Mouse (Mus musculus) intestine, embryonic 16.5 days (tissue): ENCODE data around the gene Trem3. TPM values are rescaled to one million over a fixed set of nuclear protein-coding genes. Genes with fewer than 3 reads are reported as not detected.

ENCODE experiments used
- ATAC-seq: fragments of 200-750 bp; cut with Nextera tagmentation; 2 replicates; pipeline ENCODE4 v1.8.0; 2017; ENCODE audit warnings: moderate TSS enrichment, moderate library complexity
- H3K27ac ChIP-seq: fragments of 300-500 bp; sonication (generic); 2 replicates; pipeline ENCODE4 v1.5.1; 2014; ENCODE audit warnings: mild to moderate bottlenecking, low read length
- H3K27me3 ChIP-seq: fragments of 300-500 bp; sonication (generic); replicated peaks from 2 replicates; pipeline ENCODE4 v1.6.1; 2014; ENCODE audit warnings: low read length, control low read depth, mixed read lengths; ENCODE audit not compliant: control insufficient read depth, insufficient read depth
- H3K36me3 ChIP-seq: fragments of 300-500 bp; sonication (generic); 2 replicates; pipeline ENCODE4 v1.6.1; 2014; ENCODE audit warnings: low read length, control low read depth; ENCODE audit not compliant: control insufficient read depth, insufficient read depth
- H3K4me1 ChIP-seq: fragments of 300-500 bp; sonication (generic); 2 replicates; pipeline ENCODE4 v1.6.1; 2014; ENCODE audit warnings: low read length, control low read depth, mixed read lengths; ENCODE audit not compliant: control insufficient read depth, insufficient read depth
- H3K4me2 ChIP-seq: fragments of 300-500 bp; sonication (generic); 2 replicates; pipeline ENCODE4 v1.6.1; 2014; ENCODE audit warnings: low read depth, low read length, control low read depth
- H3K4me3 ChIP-seq: fragments of 300-500 bp; sonication (generic); 2 replicates; pipeline ENCODE4 v1.5.1; 2014; ENCODE audit warnings: mild to moderate bottlenecking, low read length
- H3K9ac ChIP-seq: fragments of 300-500 bp; sonication (generic); 2 replicates; pipeline ENCODE4 v1.6.1; 2014; ENCODE audit warnings: low read depth, low read length
- H3K9me3 ChIP-seq: fragments of 300-500 bp; sonication (generic); 2 replicates; pipeline ENCODE4 v1.6.1; 2016; ENCODE audit warnings: low read length, control low read depth; ENCODE audit not compliant: control insufficient read depth
- WGBS: fragments of 180-500 bp; shearing (Covaris S2); extraction: QIAGEN DNeasy Blood & Tissue Kit; methylation state at CpG from one replicate; pipeline ENCODE4 v1.1.7; 2014; 5-methylcytosine and 5-hydroxymethylcytosine counted together
- polyA plus RNA-seq: library from polyadenylated mRNA; unstranded; fragments of >200 nt; fragmentation: Nextera tagmentation; extraction: Ambion mirVana; gene quantifications from 2 replicates; pipeline ENCODE4 v1.2.1, GENCODE M21; 2015

Gene Trem3
- polyA plus RNA-seq, 1 experiment from 2014 or later: 0.57 TPM

- Histone ChIP-seq H3K27me3 (no peaks in the 10 kb centered on the region), H3K4me2 (no peak overlapping the region), H3K4me1 (peaks cover 13% of the 10 kb centered on the region), H3K36me3 (no peaks in the 10 kb centered on the region), H3K27ac (peak overlapping the region; percentile 65), H3K9ac (no peak overlapping the region), H3K4me3 (no peak overlapping the region), H3K9me3 (no peaks in the 10 kb centered on the region)
- no peak for ATAC-seq
- WGBS: 6% methylated on average over 2 of the region's 2 CpGs
Measured at GRCm38 (mm10) chr17:48266138-48266537, 18.6 kb downstream of the Trem3 start.

GRCm38 (mm10) chr17:48266610-48267304, 19.2 kb downstream of the Trem3 start:
- peak; percentile 62 for ATAC-seq
- no peak overlapping the region for H3K4me2 ChIP-seq
- H3K27me3 ChIP-seq: no peaks in the 10 kb centered on the region
- H3K27ac ChIP-seq: peak overlapping the region; percentile 65
- no peak overlapping the region for H3K9ac ChIP-seq
- H3K4me1 ChIP-seq: peaks cover 13% of the 10 kb centered on the region
- H3K36me3 ChIP-seq: no peaks in the 10 kb centered on the region
- H3K9me3 ChIP-seq: no peaks in the 10 kb centered on the region
- 14% methylated on average over 2 of the region's 2 CpGs for whole genome bisulfite sequencing
- H3K4me3 ChIP-seq: no peak overlapping the region

- no peak overlapping the region for H3K9ac ChIP-seq
- H3K36me3 ChIP-seq: no peaks in the 10 kb centered on the region
Measured at GRCm38 (mm10) chr17:48267591-48267990, 20.0 kb downstream of the Trem3 start.

GRCm38 (mm10) chr17:48268276-48268675, 20.7 kb downstream of the Trem3 start:
- Histone ChIP-seq H3K4me1 (peaks cover 17% of the 10 kb centered on the region), H3K36me3 (no peaks in the 10 kb centered on the region), H3K9me3 (no peaks in the 10 kb centered on the region), H3K27ac (no peak overlapping the region), H3K4me3 (no peak overlapping the region), H3K27me3 (no peaks in the 10 kb centered on the region), H3K9ac (no peak overlapping the region), H3K4me2 (no peak overlapping the region)
- no peak for ATAC-seq

More at GRCm38 (mm10) chr17:48267591-48267990, 20.0 kb downstream of the Trem3 start:
- WGBS: 55% methylated on average over 1 of the region's 1 CpGs
- no peaks in the 10 kb centered on the region for H3K9me3 ChIP-seq
- peaks cover 16% of the 10 kb centered on the region for H3K4me1 ChIP-seq
- no peak overlapping the region for H3K4me3 ChIP-seq
- H3K27ac ChIP-seq: no peak overlapping the region
- peak; percentile 56; the same call in 1 of the 2 replicates for ATAC-seq
- no peaks in the 10 kb centered on the region for H3K27me3 ChIP-seq
- no peak overlapping the region for H3K4me2 ChIP-seq

- H3K4me2 ChIP-seq: no peak overlapping the region
- peaks cover 17% of the 10 kb centered on the region for H3K4me1 ChIP-seq
- no peak for ATAC-seq
- H3K4me3 ChIP-seq: no peak overlapping the region
- H3K36me3 ChIP-seq: no peaks in the 10 kb centered on the region
- 70% methylated on average over 4 of the region's 4 CpGs for WGBS
- no peaks in the 10 kb centered on the region for H3K27me3 ChIP-seq
- H3K27ac ChIP-seq: no peak overlapping the region
- no peak overlapping the region for H3K9ac ChIP-seq
- H3K9me3 ChIP-seq: no peaks in the 10 kb centered on the region
Measured at GRCm38 (mm10) chr17:48269833-48270232, 22.3 kb downstream of the Trem3 start.

GRCm38 (mm10) chr17:48272158-48272557, 24.6 kb downstream of the Trem3 start:
- Histone ChIP-seq H3K9me3 (no peaks in the 10 kb centered on the region), H3K27me3 (no peaks in the 10 kb centered on the region), H3K4me3 (peak overlapping the region; percentile 18), H3K4me2 (peak overlapping the region; percentile 42), H3K9ac (0 out of 2 replicates have a peak overlapping the region, but pooled peaks have one; percentile 37), H3K36me3 (no peaks in the 10 kb centered on the region), H3K4me1 (peaks cover 6% of the 10 kb centered on the region; the same call in 1 of the 2 replicates), H3K27ac (peak overlapping the region; percentile 85)
- peak; percentile 78 for ATAC-seq
- 58% methylated on average over 5 of the region's 5 CpGs for WGBS

- WGBS: 55% methylated on average over 4 of the region's 4 CpGs
- peak overlapping the region; percentile 85 for H3K27ac ChIP-seq
- H3K9ac ChIP-seq: 0 out of 2 replicates have a peak overlapping the region, but pooled peaks have one; percentile 37
- H3K4me2 ChIP-seq: peak overlapping the region; percentile 42
- H3K9me3 ChIP-seq: no peaks in the 10 kb centered on the region
- H3K27me3 ChIP-seq: no peaks in the 10 kb centered on the region
- peaks cover 3% of the 10 kb centered on the region; the same call in 1 of the 2 replicates for H3K4me1 ChIP-seq
- no peaks in the 10 kb centered on the region for H3K36me3 ChIP-seq
- ATAC-seq: peak; percentile 77
- peak overlapping the region; percentile 18 for H3K4me3 ChIP-seq
Measured at GRCm38 (mm10) chr17:48272598-48272997, 25.0 kb downstream of the Trem3 start.

- Histone ChIP-seq H3K9ac (no peak overlapping the region), H3K4me1 (peaks cover 3% of the 10 kb centered on the region; the same call in 1 of the 2 replicates), H3K4me2 (no peak overlapping the region), H3K27me3 (no peaks in the 10 kb centered on the region), H3K9me3 (no peaks in the 10 kb centered on the region), H3K36me3 (no peaks in the 10 kb centered on the region), H3K4me3 (no peak overlapping the region), H3K27ac (no peak overlapping the region)
- ATAC-seq: no peak
- WGBS: 90% methylated on average over 4 of the region's 4 CpGs
Measured at GRCm38 (mm10) chr17:48274098-48274497, 26.5 kb downstream of the Trem3 start.

GRCm38 (mm10) chr17:48274885-48275284, 27.3 kb downstream of the Trem3 start:
- Histone ChIP-seq H3K27ac (no peak overlapping the region), H3K9ac (no peak overlapping the region), H3K9me3 (no peaks in the 10 kb centered on the region), H3K27me3 (no peaks in the 10 kb centered on the region), H3K4me2 (no peak overlapping the region), H3K4me1 (peaks cover 3% of the 10 kb centered on the region; the same call in 1 of the 2 replicates), H3K4me3 (no peak overlapping the region), H3K36me3 (no peaks in the 10 kb centered on the region)
- 39% methylated on average over 6 of the region's 6 CpGs for WGBS
- peak; percentile 37; the same call in 1 of the 2 replicates for ATAC-seq
